Mouse (Mus musculus): ENCODE data around the gene Gm3095. TPM values are rescaled to one million over a fixed set of nuclear protein-coding genes. Genes with fewer than 3 reads are reported as not detected.

Gm3095 gene
- total RNA-seq (2023): not detected in 4 replicates

GRCm38 (mm10) chr14:3963247-3963646 is at the start of gene Gm3095:
TSS of gene Gm3095 (plus strand) at chr14:3963547.

GRCm38 (mm10) chr14:3931456-3931855 is 31.9 kb upstream of the Gm3095 start, which contains the start of gene Gm3029:
TSS of gene Gm3029 (plus strand) at chr14:3931756.

GRCm38 (mm10) chr14:3998094-3998493 is 34.7 kb downstream of the Gm3095 start, which contains the start of gene Gm3099:
TSS of gene Gm3099 (plus strand) at chr14:3998394.

Other genes with a start within 250 kb of the Gm3095 start
- gene Gm3002, start 153.5 kb upstream of the Gm3095 start, total RNA-seq (2023): not detected in 4 replicates
- gene Gm3033, start 117.3 kb upstream of the Gm3095 start, total RNA-seq (2023): not detected in 4 replicates
- gene Gm2916, start 79.4 kb upstream of the Gm3095 start, total RNA-seq (2023): not detected in 4 replicates
- gene Gm3029, start 31.8 kb upstream of the Gm3095 start, total RNA-seq (2023): not detected in 4 replicates
- gene Gm3099, start 34.8 kb downstream of the Gm3095 start, total RNA-seq (2023): not detected in 4 replicates
- 0.33 TPM in 1 of 4 replicates, not detected in the others for gene Gm5796, start 60.4 kb downstream of the Gm3095 start, total RNA-seq (2023)
- not detected in 4 replicates for gene Gm3115, start 120.6 kb downstream of the Gm3095 start, total RNA-seq (2023)
- gene Gm8108, start 147.0 kb downstream of the Gm3095 start, total RNA-seq (2023): not detected in 4 replicates
- not detected in 4 replicates for gene Gm3127, start 201.5 kb downstream of the Gm3095 start, total RNA-seq (2023)
- not detected in 4 replicates for gene Gm2974, start 219.0 kb downstream of the Gm3095 start, total RNA-seq (2023)

All from B cell, adult 62 days (primary cell).